In genomic region chr2:29402550-29403076, GRCm38 (mm10) we compare ENCODE assay signal across 12 mouse cellular contexts. TPM values are rescaled to one million over a fixed set of nuclear protein-coding genes. Genes with fewer than 3 reads are reported as not detected.
A peak's percentile ranks its signal among the peaks of the same experiment; 100 is the strongest.
DNase-seq lines count a peak whose midpoint lies in the region; ATAC-seq and TF ChIP-seq lines count a peak whose summit lies in the region.
"Had no signal": no experiment of that assay in that cellular context is flagged by ENCODE, and none has a peak within 500 bp of the region (broad histone marks: within the 10 kb centered on the region; RNA-seq: fewer than 3 reads in every experiment).

No protein-coding gene starts in this region.

- no peak overlapping the region for H3K4me3 ChIP-seq in forebrain, embryonic 14.5 days (ENCODE audit: low read depth, low read length)
- no peak overlapping the region for H3K4me3 ChIP-seq in forebrain, embryonic 11.5 days (ENCODE audit: low read depth, low read length)
- H3K4me3 ChIP-seq in kidney, embryonic 16.5 days (ENCODE audit: low read length), result no peak overlapping the region
- no peak overlapping the region for H3K4me3 ChIP-seq in lung, embryonic 16.5 days (ENCODE audit: low read length)
- H3K4me3 ChIP-seq in thymus, adult 2 months (ENCODE audit: control insufficient read depth, insufficient read depth, low read length), result no peak overlapping the region
- H3K4me3 ChIP-seq: erythroblast, embryonic 14.5 days; heart, adult 2 months; liver, embryonic 13.5 days had no signal

- WGBS in forebrain, embryonic 14.5 days, result 43% methylated on average over 3 of the region's 3 CpGs
- 91% methylated on average over 3 of the region's 3 CpGs for WGBS in forebrain, embryonic 11.5 days
- WGBS in kidney, embryonic 16.5 days, result 73% methylated on average over 3 of the region's 3 CpGs
- WGBS in lung, embryonic 16.5 days, result 62% methylated on average over 3 of the region's 3 CpGs
- WGBS in thymus, adult 2 months, result 72% methylated on average over 3 of the region's 3 CpGs

- H3K9me3 ChIP-seq in forebrain, embryonic 14.5 days (replicated peaks; ENCODE audit: control insufficient read depth, low read length), result no peaks in the 10 kb centered on the region
- no peaks in the 10 kb centered on the region for H3K9me3 ChIP-seq in forebrain, embryonic 11.5 days (ENCODE audit: control insufficient read depth, low read length)
- H3K9me3 ChIP-seq in kidney, embryonic 16.5 days (ENCODE audit: low read length), result no peaks in the 10 kb centered on the region
- H3K9me3 ChIP-seq in lung, embryonic 16.5 days (ENCODE audit: control insufficient read depth, low read length), result no peaks in the 10 kb centered on the region
- H3K9me3 ChIP-seq: liver, embryonic 13.5 days had no signal

- ATAC-seq in forebrain, embryonic 14.5 days, result peak; percentile 58; the same call in 1 of the 2 replicates
- no peak for ATAC-seq in forebrain, embryonic 11.5 days (replicated peaks; ENCODE audit: low FRiP score)
- no peak for ATAC-seq in kidney, embryonic 16.5 days (ENCODE audit: low FRiP score, low TSS enrichment)
- peak; percentile 53 for ATAC-seq in lung, embryonic 16.5 days (ENCODE audit: low read depth)
- ATAC-seq in inflammation-experienced regulatory T-cells, adult 6 months, result no peak

- no peak overlapping the region for H3K9ac ChIP-seq in forebrain, embryonic 14.5 days (ENCODE audit: low read length)
- H3K9ac ChIP-seq in forebrain, embryonic 11.5 days (ENCODE audit: low read length), result no peak overlapping the region
- H3K9ac ChIP-seq in kidney, embryonic 16.5 days (replicated peaks; ENCODE audit: low read length), result no peak overlapping the region
- no peak overlapping the region for H3K9ac ChIP-seq in lung, embryonic 16.5 days (ENCODE audit: low read length)
- H3K9ac ChIP-seq: liver, embryonic 13.5 days had no signal

- H3K4me2 ChIP-seq in forebrain, embryonic 14.5 days (ENCODE audit: low read length), result no peak overlapping the region
- H3K4me2 ChIP-seq in forebrain, embryonic 11.5 days (ENCODE audit: low read depth, low read length, severe bottlenecking), result no peak overlapping the region
- no peak overlapping the region for H3K4me2 ChIP-seq in kidney, embryonic 16.5 days (replicated peaks; ENCODE audit: low read depth, low read length)
- H3K4me2 ChIP-seq in lung, embryonic 16.5 days (ENCODE audit: low read depth, low read length), result no peak overlapping the region
- H3K4me2 ChIP-seq: liver, embryonic 13.5 days had no signal

- H3K27me3 ChIP-seq in forebrain, embryonic 14.5 days (replicated peaks; ENCODE audit: control insufficient read depth, insufficient read depth, low read length), result no peaks in the 10 kb centered on the region
- no peaks in the 10 kb centered on the region for H3K27me3 ChIP-seq in forebrain, embryonic 11.5 days (ENCODE audit: control insufficient read depth, insufficient read depth, low read length)
- no peaks in the 10 kb centered on the region for H3K27me3 ChIP-seq in kidney, embryonic 16.5 days (ENCODE audit: insufficient read depth, low read length)
- H3K27me3 ChIP-seq in lung, embryonic 16.5 days (ENCODE audit: control insufficient read depth, insufficient read depth, low read depth, low read length), result no peaks in the 10 kb centered on the region
- no peaks in the 10 kb centered on the region for H3K27me3 ChIP-seq in thymus, adult 2 months (ENCODE audit: control insufficient read depth, insufficient read depth, low read length)
- H3K27me3 ChIP-seq: liver, embryonic 13.5 days had no signal

- no peak overlapping the region for H3K27ac ChIP-seq in forebrain, embryonic 14.5 days (ENCODE audit: low read depth, low read length)
- H3K27ac ChIP-seq in forebrain, embryonic 11.5 days (ENCODE audit: low read depth, low read length), result no peak overlapping the region
- no peak overlapping the region for H3K27ac ChIP-seq in kidney, embryonic 16.5 days (ENCODE audit: low read length)
- no peak overlapping the region for H3K27ac ChIP-seq in lung, embryonic 16.5 days (ENCODE audit: low read length)
- no peak overlapping the region for H3K27ac ChIP-seq in thymus, adult 2 months (ENCODE audit: control insufficient read depth, insufficient read depth, low read length)
- H3K27ac ChIP-seq: heart, adult 2 months; liver, embryonic 13.5 days had no signal

- H3K4me1 ChIP-seq in forebrain, embryonic 14.5 days (ENCODE audit: control insufficient read depth, insufficient read depth, low read length), result peaks cover 13% of the 10 kb centered on the region
- H3K4me1 ChIP-seq in forebrain, embryonic 11.5 days (replicated peaks; ENCODE audit: control insufficient read depth, insufficient read depth, low read length), result no peaks in the 10 kb centered on the region
- H3K4me1 ChIP-seq in kidney, embryonic 16.5 days (ENCODE audit: insufficient read depth, low read length), result peaks cover 8% of the 10 kb centered on the region
- H3K4me1 ChIP-seq in lung, embryonic 16.5 days (replicated peaks; ENCODE audit: control insufficient read depth, insufficient read depth, low read length), result peaks cover 5% of the 10 kb centered on the region
- 0 out of 2 replicates have a peak, but pooled peaks cover 3% of the 10 kb centered on the region for H3K4me1 ChIP-seq in thymus, adult 2 months (replicated peaks; ENCODE audit: control insufficient read depth, insufficient read depth, low read length)

- H3K36me3 ChIP-seq in forebrain, embryonic 14.5 days (ENCODE audit: control insufficient read depth, insufficient read depth, low read length), result no peaks in the 10 kb centered on the region
- no peaks in the 10 kb centered on the region for H3K36me3 ChIP-seq in forebrain, embryonic 11.5 days (ENCODE audit: control insufficient read depth, insufficient read depth, low read length)
- H3K36me3 ChIP-seq in kidney, embryonic 16.5 days (ENCODE audit: insufficient read depth, low read length), result no peaks in the 10 kb centered on the region
- no peaks in the 10 kb centered on the region for H3K36me3 ChIP-seq in lung, embryonic 16.5 days (ENCODE audit: control insufficient read depth, insufficient read depth, low read length)
- H3K36me3 ChIP-seq in thymus, adult 2 months (ENCODE audit: control insufficient read depth, insufficient read depth, low read length), result no peaks in the 10 kb centered on the region
- H3K36me3 ChIP-seq: liver, embryonic 13.5 days had no signal

- peak; percentile 72 for DNase-seq in forebrain, embryonic 14.5 days (ENCODE audit: low spot score)
- DNase-seq in forebrain, embryonic 11.5 days (ENCODE audit: low spot score), result no peak
- DNase-seq in kidney, postnatal 14 days, result peak; percentile 55
- DNase-seq in brain, adult 2 months (ENCODE audit: low read depth, low spot score), result peak; percentile 78
- no peak for DNase-seq in thymus, adult 2 months
- DNase-seq: liver, embryonic 13.5 days; thymus, postnatal 14 days had no signal

- no peak for TF ChIP-seq CTCF in thymus, adult 2 months (IDR thresholded peaks at IDR 0.05; ENCODE audit: borderline replicate concordance, control insufficient read depth, extremely low read depth, insufficient read depth, low read length, poor library complexity)

- no peak for TF ChIP-seq POLR2A in thymus, adult 2 months (IDR thresholded peaks at IDR 0.05; ENCODE audit: control insufficient read depth, extremely low read depth, insufficient read depth, low read length, poor library complexity)

RNA-seq across cellular contexts. Expression of gene Med27, which starts 56.0 kb away (rescaled TPM):
- 105 and 108 TPM in 2 replicates for polyA plus RNA-seq in forebrain, embryonic 14.5 days (2014; fragmentation: Nextera tagmentation; extraction: Ambion mirVana)
- polyA plus RNA-seq in forebrain, embryonic 11.5 days (2014; fragmentation: Nextera tagmentation; extraction: Ambion mirVana), result 65.9 and 70.1 TPM in 2 replicates
- 53.0 and 56.9 TPM in 2 replicates for polyA plus RNA-seq in kidney, embryonic 16.5 days (2015; fragmentation: Nextera tagmentation; extraction: Ambion mirVana)
- polyA plus RNA-seq in lung, embryonic 16.5 days (2015; fragmentation: Nextera tagmentation; extraction: Ambion mirVana), result 45.0 and 45.7 TPM in 2 replicates
- 73.2 and 73.5 TPM in 2 replicates for polyA plus RNA-seq in thymus, adult 2 months (2012; rRNA removed)
- polyA plus RNA-seq in inflammation-experienced regulatory T-cells, adult 6 months (2017; shearing (Covaris generic)), result 10 to 100 TPM; 28.1 to 32.9 (median 31.4) TPM

Comparison
In these comparisons a context has a peak if more than half of its experiments do, and no peak if none do; other contexts are left out.
1. ATAC-seq: peak in forebrain, embryonic 14.5 days (single experiment) and lung, embryonic 16.5 days (single experiment); none in forebrain, embryonic 11.5 days (single experiment), kidney, embryonic 16.5 days (single experiment) and inflammation-experienced regulatory T-cells, adult 6 months (single experiment).
2. DNase-seq: peak in forebrain, embryonic 14.5 days (single experiment), kidney, postnatal 14 days (single experiment) and brain, adult 2 months (single experiment); none in forebrain, embryonic 11.5 days (single experiment) and thymus, adult 2 months (single experiment).